Mouse (Mus musculus): ENCODE results near the gene Tm7sf3.

Tm7sf3 gene

DNA sequence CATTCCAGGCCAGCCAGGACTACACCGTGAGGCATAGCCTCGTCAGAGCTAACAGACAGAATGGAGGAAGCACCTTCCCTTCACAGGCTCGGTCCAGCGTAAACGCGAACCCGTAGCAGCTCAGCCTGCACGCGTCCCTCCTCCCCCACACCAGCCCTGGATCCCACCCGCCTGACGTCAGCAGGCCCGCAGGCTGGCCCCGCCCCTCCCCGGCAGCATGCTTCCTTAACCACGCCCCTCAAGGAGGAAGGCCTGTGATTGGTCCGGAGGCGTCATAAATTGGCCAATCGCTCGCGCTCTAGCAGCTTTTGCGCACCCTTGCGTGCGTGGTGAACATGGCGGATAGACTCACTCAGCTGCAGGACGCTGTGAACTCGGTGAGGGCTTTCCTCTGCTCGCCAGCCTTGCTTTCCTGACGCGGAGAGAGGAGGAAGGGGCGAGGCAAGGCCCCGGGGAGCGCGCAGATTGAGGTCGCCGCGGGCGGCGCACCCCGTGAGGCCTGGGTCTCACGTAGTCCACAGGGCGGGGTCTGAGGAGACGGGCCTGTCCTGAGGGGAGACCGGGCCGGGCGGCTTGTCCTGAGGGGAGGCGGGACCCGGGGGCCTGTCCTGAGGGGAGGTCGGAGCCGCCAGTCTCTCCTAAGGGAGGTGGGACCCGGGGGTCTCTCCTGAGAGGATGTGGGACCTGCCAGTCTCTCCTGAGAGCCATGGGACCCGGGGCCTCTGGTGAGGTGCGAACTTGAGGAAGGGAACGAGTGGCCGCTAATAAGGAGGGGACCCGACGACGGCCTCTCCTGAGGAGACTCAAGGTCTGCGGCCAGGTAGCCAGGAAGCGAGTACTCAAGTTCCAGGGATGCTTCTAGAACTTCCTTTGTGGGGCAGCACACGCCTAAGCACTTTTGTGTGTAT, at the start of gene Tm7sf3, which contains the start of gene Med21:
Gene Tm7sf3, minus strand, starts transcription at position 549 of the 908 bp plus-strand sequence.
Gene Med21, plus strand, starts transcription at position 272 of the 908 bp plus-strand sequence.
- in situ Hi-C loops (cut with MboI, MseI) = no loop called here

DNA sequence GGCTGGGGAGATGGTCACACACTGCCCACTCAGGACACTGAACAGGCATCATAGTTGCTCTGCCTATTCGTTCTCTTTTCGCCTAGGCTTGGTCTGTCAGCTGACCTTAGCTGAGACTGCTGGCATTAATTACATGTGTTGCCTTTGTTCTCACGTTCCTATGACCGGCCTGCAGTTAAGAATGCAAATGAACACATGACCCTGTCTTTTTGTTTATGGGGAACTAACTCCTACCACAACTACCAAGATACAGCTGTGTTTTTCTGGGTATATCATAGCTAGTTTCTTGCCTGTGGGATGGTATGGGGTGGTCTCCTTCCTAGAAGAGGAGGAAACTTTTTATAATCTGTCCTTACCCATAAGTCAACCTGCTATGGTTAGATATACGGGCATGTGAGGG, 46.2 kb upstream of the Tm7sf3 start:
- in situ Hi-C loops (cut with MboI, MseI) = no loop called here

DNA sequence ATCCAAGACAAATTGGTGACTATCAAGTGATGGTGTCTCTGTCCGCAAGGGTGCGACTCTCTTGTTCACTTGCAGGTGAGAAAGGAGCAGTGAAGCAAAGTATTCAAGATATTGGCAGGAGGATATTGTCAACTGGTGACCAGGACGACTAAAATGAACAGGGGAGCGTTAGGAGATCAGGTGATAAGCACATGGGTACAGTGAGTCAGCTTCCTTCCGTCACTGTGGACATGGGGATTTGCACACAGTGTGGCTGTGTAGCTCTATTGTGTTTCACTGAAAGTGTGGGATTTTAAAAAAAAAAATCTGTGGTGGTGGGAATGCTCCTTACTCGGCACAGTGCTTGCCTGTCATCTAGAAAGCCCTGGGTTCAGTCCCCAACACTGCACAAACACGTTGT, 45.4 kb upstream of the Tm7sf3 start:
- in situ Hi-C loops (cut with MboI, MseI) = no loop called here

GRCm38 (mm10) chr6:146686463-146687196, 44.0 kb upstream of the Tm7sf3 start:
- in situ Hi-C loops (cut with MboI, MseI) = no loop called here

DNA sequence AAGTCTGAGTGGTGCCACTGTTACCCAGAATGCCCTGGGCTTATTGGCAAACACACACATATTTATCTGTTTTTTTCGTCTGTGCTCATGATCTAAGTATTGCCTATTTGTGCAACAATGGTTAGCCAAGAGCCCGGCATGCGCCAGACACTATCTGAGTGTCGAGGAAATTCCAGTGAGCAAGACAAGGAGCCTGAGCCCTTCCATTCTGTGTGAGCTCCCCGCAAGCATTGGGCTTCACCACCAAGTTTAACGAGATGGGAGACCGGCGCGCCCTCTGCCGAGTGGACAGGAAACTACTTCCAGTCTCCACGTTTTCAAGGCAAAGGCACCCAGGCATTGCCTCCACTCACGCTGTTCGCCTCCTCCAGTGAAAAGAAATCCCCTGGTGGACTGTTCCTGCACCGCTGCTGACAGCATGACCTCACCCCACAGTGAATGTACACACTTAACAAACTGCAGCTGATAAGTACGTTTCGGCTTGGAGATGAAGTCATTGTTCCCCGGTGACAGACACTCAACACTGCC, 43.2 kb upstream of the Tm7sf3 start:
- in situ Hi-C loops (cut with MboI, MseI) = no loop called here

DNA sequence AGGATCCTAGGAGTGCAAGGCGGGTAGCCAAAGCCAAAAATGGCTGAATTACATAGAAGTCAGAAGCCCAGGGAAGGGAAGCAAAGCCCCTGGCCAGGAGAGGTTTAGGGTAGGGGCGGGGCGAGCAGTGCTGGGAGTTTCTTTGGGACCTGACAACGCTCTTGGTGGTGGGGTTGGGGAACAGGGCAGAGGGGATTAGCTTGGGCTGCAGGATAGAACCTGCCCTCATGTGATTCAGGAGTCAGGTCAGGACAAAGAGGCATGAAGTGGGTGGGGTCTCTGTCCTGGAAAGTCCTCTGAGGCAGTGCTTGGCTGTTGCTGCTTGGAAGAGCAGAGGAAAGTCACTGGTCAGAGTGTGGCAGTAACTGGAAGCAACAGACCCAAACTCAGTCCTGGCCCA, 41.3 kb upstream of the Tm7sf3 start:
- in situ Hi-C loops (cut with MboI, MseI) = no loop called here

GRCm38 (mm10) chr6:146678136-146679070, 35.8 kb upstream of the Tm7sf3 start:
- in situ Hi-C loops (cut with MboI, MseI) = no loop called here

GRCm38 (mm10) chr6:146676904-146677303, 34.3 kb upstream of the Tm7sf3 start:
- in situ Hi-C loops (cut with MboI, MseI) = no loop called here

GRCm38 (mm10) chr6:146674881-146675536, 32.4 kb upstream of the Tm7sf3 start:
- in situ Hi-C loops (cut with MboI, MseI) = loop anchor here (25.0 kb wide), 1 partner anchor 312 kb away; no protein-coding TSS in a partner anchor

DNA sequence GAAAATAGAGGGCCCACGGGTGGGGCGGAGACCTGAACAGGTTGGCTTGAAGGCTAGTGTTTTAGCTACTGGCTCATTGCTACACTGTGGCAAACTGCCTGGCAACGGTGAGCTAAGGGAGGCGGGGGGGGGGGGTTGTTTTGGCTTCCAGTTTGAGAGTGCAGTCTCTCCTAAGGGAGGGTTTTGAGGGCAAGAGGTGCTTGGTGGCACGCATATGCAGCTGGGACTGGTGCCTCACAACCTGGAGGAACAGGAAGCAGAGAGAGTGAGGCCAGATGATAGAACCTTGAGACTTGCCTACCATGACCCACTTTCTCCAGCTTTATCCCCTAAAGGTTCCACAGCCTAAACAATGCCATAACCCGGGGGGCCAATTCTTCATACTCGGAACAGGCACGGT, 31.8 kb upstream of the Tm7sf3 start:
- in situ Hi-C loops (cut with MboI, MseI) = loop anchor here (25.0 kb wide), 1 partner anchor 313 kb away; no protein-coding TSS in a partner anchor

DNA sequence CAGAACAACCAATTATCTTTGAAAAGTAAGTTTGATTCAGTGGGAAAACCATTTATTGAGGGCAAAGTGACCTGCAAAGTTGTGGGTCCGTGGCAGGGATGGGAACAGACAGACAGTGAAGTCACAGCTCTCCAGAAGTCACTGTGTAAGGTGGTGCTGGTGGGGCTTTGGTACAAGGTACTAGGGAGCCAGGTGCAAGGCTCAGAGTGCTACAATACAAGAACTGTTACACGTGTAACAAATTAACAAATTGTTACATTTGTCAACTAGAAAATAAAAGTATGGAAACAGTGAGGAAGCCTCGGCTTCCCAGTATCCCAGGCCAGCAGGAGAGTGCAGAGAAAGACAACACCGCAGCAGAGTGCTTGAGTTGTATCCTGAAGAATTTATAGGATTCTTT, 31.1 kb upstream of the Tm7sf3 start:
- in situ Hi-C loops (cut with MboI, MseI) = loop anchor here (25.0 kb wide), 1 partner anchor 314 kb away; no protein-coding TSS in a partner anchor

DNA sequence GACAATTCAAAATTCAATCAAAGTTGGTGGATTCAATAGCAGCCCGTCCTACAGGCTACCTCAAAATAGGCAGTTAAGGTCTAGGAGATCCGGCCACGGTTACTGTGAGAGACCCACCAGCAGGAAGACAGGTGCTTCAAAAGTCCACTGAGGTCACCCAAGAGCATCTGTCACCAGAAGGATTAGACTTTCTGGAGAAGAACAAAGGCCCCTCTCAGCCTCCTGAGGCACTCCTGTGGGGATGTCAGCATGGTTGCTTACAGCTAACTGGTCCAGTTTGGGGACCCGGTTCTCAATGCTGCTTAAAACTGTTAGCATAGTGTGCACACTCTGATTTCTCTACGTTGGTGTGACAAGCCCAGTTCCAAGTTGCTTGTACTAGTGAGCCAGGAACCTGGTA, 29.5 kb upstream of the Tm7sf3 start:
- in situ Hi-C loops (cut with MboI, MseI) = loop anchor here (25.0 kb wide), 1 partner anchor 315 kb away; no protein-coding TSS in a partner anchor

DNA sequence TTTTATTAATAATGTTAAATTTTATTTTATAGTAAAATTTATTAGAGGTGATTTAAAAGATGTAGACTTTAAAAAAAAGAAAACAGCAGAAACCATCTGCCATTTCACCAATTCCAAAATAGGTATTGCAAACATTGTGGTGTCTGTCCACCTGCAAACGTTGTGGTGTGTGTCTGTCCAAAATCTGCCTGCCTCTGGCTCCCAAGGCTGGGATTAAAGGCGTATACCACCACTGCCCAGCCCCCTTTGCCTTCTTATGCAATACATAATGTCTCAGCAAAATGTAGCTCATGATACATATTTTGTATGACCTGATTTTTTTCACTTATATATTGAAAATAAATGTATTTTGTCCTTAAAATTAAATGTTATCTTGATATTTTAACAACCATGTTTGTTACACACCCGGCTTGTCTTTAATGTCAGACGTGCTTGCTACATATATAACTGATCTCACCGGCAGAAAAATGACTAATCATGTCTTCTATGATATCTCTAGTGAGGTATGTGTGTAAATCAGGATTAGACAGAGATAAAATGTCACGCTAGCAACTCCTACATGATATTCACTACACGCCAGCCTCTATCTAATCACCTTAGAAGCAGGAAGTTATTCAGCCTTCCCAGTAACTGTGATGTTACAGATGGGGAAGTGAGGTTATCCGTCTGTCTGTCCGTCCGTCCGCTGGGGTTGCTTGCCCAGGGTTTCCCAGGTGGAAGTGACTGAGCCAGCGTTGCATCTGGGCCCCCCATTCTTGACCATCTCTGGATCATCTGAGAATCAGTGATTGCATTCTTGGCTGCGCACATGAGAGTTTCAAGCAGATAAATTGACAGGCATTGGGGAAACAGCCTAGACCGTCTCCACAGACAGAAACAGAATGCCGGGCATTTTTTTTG, 28.6 kb upstream of the Tm7sf3 start:
- in situ Hi-C loops (cut with MboI, MseI) = loop anchor here (25.0 kb wide), 1 partner anchor 316 kb away; no protein-coding TSS in a partner anchor

DNA sequence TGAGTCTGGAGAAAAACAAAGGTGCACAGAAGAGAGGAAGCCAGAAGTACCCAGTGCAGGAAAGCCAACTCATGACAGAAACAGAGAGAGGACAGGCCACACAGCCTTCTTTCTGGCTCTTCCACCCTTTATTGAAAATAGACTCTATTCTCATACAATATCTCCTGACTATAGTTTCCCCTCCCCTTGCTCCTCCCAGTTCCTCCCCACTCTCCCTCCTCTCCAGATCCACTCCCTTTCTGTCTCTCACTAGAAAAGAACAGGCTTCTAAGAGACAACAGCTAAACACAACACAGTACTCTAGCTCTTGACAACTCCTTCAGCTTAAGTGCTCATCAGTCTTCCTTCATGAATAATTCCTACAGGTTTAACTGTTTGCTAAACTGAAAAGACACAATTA, 26.0 kb upstream of the Tm7sf3 start:
- in situ Hi-C loops (cut with MboI, MseI) = loop anchor here (5.0 to 25.0 kb wide), 2 partner anchors 89 to 319 kb away; no protein-coding TSS in a partner anchor

DNA sequence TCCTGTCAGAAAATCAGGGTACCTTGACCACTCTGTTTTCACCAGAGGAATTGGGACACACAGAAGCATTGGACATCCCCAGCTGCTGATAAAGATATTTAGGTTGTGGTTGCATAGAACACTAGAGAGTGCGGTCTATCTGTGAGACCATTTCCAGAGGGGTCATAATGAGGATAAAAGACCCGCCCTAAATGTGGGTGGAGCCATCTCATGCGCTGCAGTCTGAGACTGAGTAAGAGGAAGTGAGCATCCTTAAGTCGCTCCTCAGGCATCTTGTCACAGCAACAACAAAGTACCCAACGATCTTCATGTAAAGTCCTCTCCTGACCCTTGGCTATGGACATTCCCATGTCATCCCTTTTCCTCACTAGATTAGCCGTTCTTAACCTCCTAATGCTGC, 24.2 kb upstream of the Tm7sf3 start:
- in situ Hi-C loops (cut with MboI, MseI) = loop anchor here (5.0 to 25.0 kb wide), 2 partner anchors 90 to 320 kb away; no protein-coding TSS in a partner anchor

DNA sequence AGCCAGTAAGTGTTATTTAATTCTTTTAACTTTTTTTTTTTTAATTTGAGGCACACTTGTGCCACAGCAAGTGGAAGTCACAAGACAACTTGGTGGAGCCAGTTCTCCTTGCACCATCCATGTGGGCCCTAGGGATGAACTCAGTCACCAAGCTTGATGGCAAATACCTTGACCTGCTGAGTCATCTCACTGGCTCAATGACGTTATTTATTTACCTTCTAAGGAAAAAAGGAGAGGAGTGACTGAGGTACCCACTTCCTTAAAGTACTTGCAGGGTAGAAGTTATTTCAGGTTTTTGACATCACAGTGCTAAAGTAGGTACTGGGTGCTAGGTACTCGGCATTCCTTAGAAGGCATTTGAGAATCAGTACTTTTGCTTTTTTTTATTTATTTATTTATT, 22.8 kb upstream of the Tm7sf3 start:
- in situ Hi-C loops (cut with MboI, MseI) = loop anchor here (5.0 to 25.0 kb wide), 2 partner anchors 92 to 322 kb away; no protein-coding TSS in a partner anchor

- in situ Hi-C loops (cut with MboI, MseI) = loop anchor here (5.0 to 25.0 kb wide), 2 partner anchors 92 to 322 kb away; no protein-coding TSS in a partner anchor
These were observed 22.3 kb upstream of the Tm7sf3 start for GRCm38 (mm10) chr6:146664917-146665316.

DNA sequence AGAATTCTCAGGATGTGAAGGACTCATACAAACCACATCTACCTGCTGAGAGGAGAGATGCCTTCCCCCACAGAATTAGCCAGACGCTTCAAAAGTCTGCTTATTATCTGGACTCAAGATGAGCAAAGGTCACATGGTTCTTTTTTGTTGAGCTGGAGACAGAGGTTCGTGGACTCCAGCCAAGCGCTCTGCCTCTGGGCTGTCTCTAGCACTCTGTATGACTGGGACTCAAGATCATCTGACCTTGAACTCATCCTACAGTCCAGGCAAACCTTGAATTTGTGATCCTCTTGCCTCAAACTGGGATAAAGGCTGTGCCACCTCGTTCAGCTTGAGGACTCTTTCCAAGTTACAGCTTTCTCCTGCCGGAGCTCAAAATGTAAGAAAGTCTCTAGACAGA, 21.5 kb upstream of the Tm7sf3 start:
- in situ Hi-C loops (cut with MboI, MseI) = loop anchor here (25.0 kb wide), 1 partner anchor 323 kb away; no protein-coding TSS in a partner anchor

- in situ Hi-C loops (cut with MboI, MseI) = loop anchor here (25.0 kb wide), 1 partner anchor 325 kb away; no protein-coding TSS in a partner anchor
These were observed 20.1 kb upstream of the Tm7sf3 start for GRCm38 (mm10) chr6:146662679-146663078.

Data from T-helper 1 cell (primary cell).